Mouse (Mus musculus): ENCODE measurements around the gene Gramd1c.

DNA sequence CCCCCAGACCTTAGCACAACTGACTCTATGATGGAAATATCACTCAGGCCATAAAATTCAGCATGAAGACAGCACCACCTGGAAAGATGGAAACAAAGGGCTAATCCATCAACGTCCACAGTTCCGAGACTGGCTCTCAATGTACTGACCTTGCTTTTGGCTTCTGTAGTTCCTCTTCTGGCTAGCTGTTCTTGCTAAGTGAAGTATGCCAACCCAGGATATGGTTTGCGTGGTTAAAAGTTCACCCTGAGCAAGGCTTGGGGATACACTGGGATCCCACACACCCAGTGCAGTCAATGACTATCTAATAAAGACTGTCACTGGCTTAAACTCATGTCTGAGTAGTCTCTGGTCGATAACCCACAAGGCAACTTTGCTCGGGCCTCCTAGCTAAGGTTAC lies 13.0 kb downstream of the Gramd1c start:
- TF ChIP-seq TCF12 (IDR thresholded peaks at IDR 0.05; ENCODE audit: low read depth, low read length) = no peak
- no peak for TF ChIP-seq UBTF (IDR thresholded peaks at IDR 0.05; ENCODE audit: low read depth, low read length)

Measured in CH12.LX (cell line).